Mouse (Mus musculus) cerebellum, postnatal 36 days (tissue): ENCODE measurements around the gene Lrch4.
"Not testable (repeated sequence)": the region's sequence is repeated elsewhere in the genome, so short reads cannot be mapped to it uniquely, and the experiment has no call there.

Experiments used
- DNase-seq, 2 experiments: peaks; one replicate each; pipeline ENCODE4 v3.0.0; 2021 to 2022; ENCODE audit warnings: mixed read lengths in 2 of 2

The Lrch4 gene

GRCm38 (mm10) chr5:137613550-137613949 lies 15.4 kb upstream of the Lrch4 start, which contains the start of gene Pcolce:
Gene Pcolce, minus strand, starts transcription at chr5:137613784.
- no peak for DNase-seq

GRCm38 (mm10) chr5:137614921-137615320 lies 14.0 kb upstream of the Lrch4 start:
- DNase-seq = not testable (repeated sequence)

GRCm38 (mm10) chr5:137615347-137615746 lies 13.6 kb upstream of the Lrch4 start:
- DNase-seq = no peak

- DNase-seq = no peak
Measured at GRCm38 (mm10) chr5:137623937-137624530, 4.9 kb upstream of the Lrch4 start.

GRCm38 (mm10) chr5:137627991-137628390 lies 930 bp upstream of the Lrch4 start:
- no peak for DNase-seq

- no peak for DNase-seq
Measured at GRCm38 (mm10) chr5:137629306-137629721, 393 bp downstream of the Lrch4 start.

- no peak for DNase-seq
Measured at GRCm38 (mm10) chr5:137629906-137630545, 1.1 kb downstream of the Lrch4 start.

- DNase-seq = no peak
Measured at GRCm38 (mm10) chr5:137630602-137631001, 1.7 kb downstream of the Lrch4 start.

- no peak for DNase-seq
Measured at GRCm38 (mm10) chr5:137631171-137631570, 2.2 kb downstream of the Lrch4 start.

GRCm38 (mm10) chr5:137631591-137631990 lies 2.7 kb downstream of the Lrch4 start:
- DNase-seq = no peak

GRCm38 (mm10) chr5:137633397-137634084 lies 4.6 kb downstream of the Lrch4 start:
- no peak for DNase-seq

- no peak for DNase-seq
Measured at GRCm38 (mm10) chr5:137639472-137639871, 10.6 kb downstream of the Lrch4 start.

GRCm38 (mm10) chr5:137641054-137641453 lies 12.1 kb downstream of the Lrch4 start, which contains the start of gene Sap25:
Gene Sap25, plus strand, starts transcription at chr5:137641334.
- peak in 1 of 2 experiments; percentile 27 for DNase-seq

GRCm38 (mm10) chr5:137642886-137643285 lies 14.0 kb downstream of the Lrch4 start:
- DNase-seq = no peak

- no peak for DNase-seq
Measured at GRCm38 (mm10) chr5:137644484-137644883, 15.6 kb downstream of the Lrch4 start.

GRCm38 (mm10) chr5:137645091-137645651 lies 16.2 kb downstream of the Lrch4 start:
- DNase-seq = no peak

GRCm38 (mm10) chr5:137645652-137646091 lies 16.8 kb downstream of the Lrch4 start, which contains the start of gene Irs3:
Gene Irs3, minus strand, starts transcription at chr5:137645714.
- no peak for DNase-seq

GRCm38 (mm10) chr5:137647827-137648601 lies 19.1 kb downstream of the Lrch4 start:
- no peak for DNase-seq

GRCm38 (mm10) chr5:137649251-137649650 lies 20.3 kb downstream of the Lrch4 start:
- no peak for DNase-seq

- no peak for DNase-seq
Measured at GRCm38 (mm10) chr5:137649669-137650571, 21.0 kb downstream of the Lrch4 start.

GRCm38 (mm10) chr5:137652474-137652873 lies 23.6 kb downstream of the Lrch4 start:
- DNase-seq = peak; percentile 77
